Mouse (Mus musculus): ENCODE results near the gene Hmg20b. TPM values are rescaled to one million over a fixed set of nuclear protein-coding genes. Genes with fewer than 3 reads are reported as not detected.

Gene Hmg20b
- polyA plus RNA-seq, 1 experiment from 2014 or later: 39.9 TPM

DNA sequence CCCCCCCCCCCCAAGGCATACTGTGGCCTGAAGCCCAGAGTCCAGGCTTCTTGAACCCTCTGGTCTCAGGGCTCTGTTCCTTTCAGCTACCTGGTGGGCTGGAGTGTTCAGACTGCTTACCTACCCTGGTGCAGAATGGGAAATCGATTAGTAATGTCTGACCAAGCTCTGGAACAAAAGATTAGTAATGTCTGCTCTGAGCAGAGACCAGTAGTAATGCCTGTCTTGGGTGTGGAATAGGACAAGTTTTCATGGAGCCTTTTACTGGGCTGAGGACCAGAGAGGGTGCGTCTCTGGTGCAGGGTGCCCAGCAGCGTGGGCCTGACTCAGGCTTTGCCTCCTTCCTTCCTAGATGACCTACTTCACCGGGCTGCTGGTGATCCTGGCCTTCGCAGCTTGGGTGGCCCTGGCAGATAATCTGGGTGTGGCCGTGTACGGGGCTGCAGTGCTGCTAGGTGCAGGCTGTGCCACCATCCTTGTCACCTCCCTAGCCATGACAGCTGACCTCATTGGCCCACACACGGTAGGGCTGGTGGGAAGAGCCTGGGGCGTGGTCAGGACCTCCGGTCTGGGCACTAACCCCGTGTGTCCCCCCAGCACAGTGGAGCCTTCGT is 12.2 kb upstream of the Hmg20b start:
- Histone ChIP-seq H3K9ac (peak overlapping the region; percentile 62), H3K27ac (peak overlapping the region; percentile 94), H3K36me3 (peaks cover 69% of the 10 kb centered on the region), H3K4me1 (peaks cover 93% of the 10 kb centered on the region), H3K4me3 (peak overlapping the region; percentile 25), H3K4me2 (peak overlapping the region; percentile 96), H3K27me3 (replicated peaks) (no peaks in the 10 kb centered on the region), H3K9me3 (replicated peaks) (no peaks in the 10 kb centered on the region)
- WGBS (ENCODE audit: insufficient replicate concordance): 32% methylated on average over 12 of the region's 12 CpGs
- ATAC-seq: peak; percentile 87

DNA sequence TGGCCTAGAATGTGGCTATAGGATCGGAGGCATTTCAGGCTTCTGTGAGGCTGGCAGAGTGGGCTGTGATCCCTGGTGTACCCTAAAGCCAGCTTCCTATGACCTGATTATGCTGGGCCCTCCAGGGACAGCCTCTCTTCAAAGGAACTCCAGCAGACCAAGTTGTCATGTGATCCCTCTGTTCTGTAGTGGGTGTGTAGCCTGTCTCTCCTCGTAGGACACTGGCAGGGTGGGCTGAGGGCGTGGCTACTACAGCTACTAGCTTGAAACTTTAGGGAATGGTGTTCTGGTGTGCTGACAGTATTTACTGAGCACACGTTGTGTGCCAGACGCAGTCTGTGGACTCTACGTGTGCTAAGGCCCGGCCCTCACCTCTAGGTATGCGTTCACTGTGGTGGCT is 10.4 kb upstream of the Hmg20b start:
- no peaks in the 10 kb centered on the region for H3K27me3 ChIP-seq (replicated peaks)
- H3K4me2 ChIP-seq: peak overlapping the region; percentile 96
- peak overlapping the region; percentile 94 for H3K27ac ChIP-seq
- peaks cover 54% of the 10 kb centered on the region for H3K36me3 ChIP-seq
- H3K9ac ChIP-seq: peak overlapping the region; percentile 100
- H3K4me3 ChIP-seq: peak overlapping the region; percentile 8; the same call in 1 of the 2 replicates
- WGBS (ENCODE audit: insufficient replicate concordance): 66% methylated on average over 8 of the region's 8 CpGs
- no peaks in the 10 kb centered on the region for H3K9me3 ChIP-seq (replicated peaks)
- no peak for ATAC-seq
- H3K4me1 ChIP-seq: peaks cover 92% of the 10 kb centered on the region

DNA sequence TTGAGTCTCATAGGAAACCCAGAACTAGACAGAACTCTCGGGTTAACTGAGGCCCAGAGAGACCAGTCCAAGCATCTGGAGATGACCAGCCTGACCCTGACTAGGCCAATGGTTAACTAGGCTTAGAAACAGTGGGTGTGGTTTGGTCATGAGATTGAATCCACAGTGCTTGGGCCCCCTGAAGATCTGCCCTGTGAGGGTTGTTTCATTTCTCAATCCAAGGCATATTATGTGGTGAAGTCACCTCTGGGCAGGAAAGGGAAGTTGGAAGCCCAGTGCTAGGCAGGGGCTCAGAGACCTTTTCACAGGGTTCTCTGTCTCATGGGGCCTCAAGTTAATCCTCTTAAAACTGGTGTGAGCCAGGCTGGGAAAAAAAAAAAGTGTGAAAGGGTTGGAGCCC is 8.6 kb upstream of the Hmg20b start:
- Histone ChIP-seq H3K4me3 (peak overlapping the region; percentile 90), H3K27me3 (replicated peaks) (no peaks in the 10 kb centered on the region), H3K4me2 (peak overlapping the region; percentile 96), H3K36me3 (peaks cover 46% of the 10 kb centered on the region), H3K4me1 (peaks cover 90% of the 10 kb centered on the region), H3K27ac (peak overlapping the region; percentile 94), H3K9me3 (replicated peaks) (no peaks in the 10 kb centered on the region), H3K9ac (peak overlapping the region; percentile 100)
- ATAC-seq: no peak
- WGBS (ENCODE audit: insufficient replicate concordance): 43% methylated on average over 1 of the region's 1 CpGs

DNA sequence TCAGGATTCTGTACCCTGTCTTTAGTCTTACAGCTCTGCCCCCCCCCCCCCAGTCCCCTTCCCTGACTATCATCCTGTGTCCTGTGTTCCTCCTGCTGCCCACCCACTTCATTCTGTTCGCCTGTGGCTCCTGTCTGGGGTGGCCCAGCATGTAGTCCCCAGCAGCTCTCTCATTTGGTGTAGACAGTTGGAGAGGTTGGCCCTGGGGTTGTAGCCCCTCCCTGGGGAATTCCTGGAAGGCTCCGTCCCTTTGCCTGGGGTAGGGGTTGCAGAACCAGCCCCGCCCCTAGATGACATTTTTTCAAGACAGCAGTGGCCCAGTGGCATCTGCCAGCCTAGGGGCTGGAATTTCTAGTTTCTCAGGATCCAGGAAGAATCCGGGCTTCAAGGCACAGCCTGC is 7.9 kb upstream of the Hmg20b start:
- WGBS (ENCODE audit: insufficient replicate concordance): 10% methylated on average over 4 of the region's 4 CpGs
- peaks cover 40% of the 10 kb centered on the region for H3K36me3 ChIP-seq
- H3K4me1 ChIP-seq: peaks cover 83% of the 10 kb centered on the region
- peak overlapping the region; percentile 100 for H3K9ac ChIP-seq
- no peak for ATAC-seq
- no peaks in the 10 kb centered on the region for H3K27me3 ChIP-seq (replicated peaks)
- H3K4me3 ChIP-seq: peak overlapping the region; percentile 90
- peak overlapping the region; percentile 94 for H3K27ac ChIP-seq
- H3K4me2 ChIP-seq: peak overlapping the region; percentile 96
- H3K9me3 ChIP-seq (replicated peaks): no peaks in the 10 kb centered on the region

DNA sequence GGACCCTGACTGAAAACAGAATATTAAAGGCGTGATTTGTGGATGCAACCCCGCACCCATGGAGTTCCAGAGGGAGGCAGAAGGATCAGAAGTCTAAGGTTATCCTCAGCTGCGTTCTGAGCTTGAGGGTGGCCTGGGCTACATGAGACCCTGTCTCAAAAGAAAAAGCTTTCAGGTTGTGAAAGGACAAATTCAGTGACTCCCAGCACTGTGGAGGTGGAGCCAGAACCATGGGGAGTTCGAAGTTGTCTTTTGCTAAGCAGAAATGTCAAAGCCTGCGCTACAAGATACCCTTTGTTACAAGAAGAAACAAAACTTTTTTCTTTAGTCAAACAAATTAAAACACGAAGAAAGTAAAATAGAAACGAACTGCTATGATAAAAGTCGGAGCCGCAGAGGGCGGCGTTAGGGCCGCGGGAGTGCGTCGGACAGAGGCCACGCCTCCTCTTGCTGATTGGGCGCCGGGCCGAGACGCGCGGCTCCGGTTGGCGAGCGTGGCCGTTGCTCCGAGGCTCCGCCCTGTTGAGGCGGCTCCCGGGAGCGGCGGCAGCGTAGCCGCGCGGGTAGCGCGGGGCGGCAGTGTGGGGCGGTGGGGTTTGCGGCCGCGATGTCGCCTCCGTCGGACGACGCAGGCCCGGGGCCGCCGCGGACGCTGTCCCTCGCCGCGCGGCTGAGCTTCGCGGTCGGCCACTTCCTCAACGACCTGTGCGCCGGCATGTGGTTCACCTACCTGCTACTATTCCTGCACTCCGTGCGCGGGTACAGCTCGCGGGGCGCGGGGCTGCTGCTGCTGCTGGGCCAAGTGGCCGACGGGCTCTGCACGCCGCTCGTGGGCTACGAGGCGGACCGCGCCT is 6.9 kb upstream of the Hmg20b start, which contains the start of gene Mfsd12:
Mfsd12 (plus strand) TSS at position 501 of the 854 bp plus-strand sequence.
- Histone ChIP-seq H3K27ac (peak within 1 kb of the TSS; percentile 94), H3K27me3 (replicated peaks) (no peaks in the 10 kb centered on the region), H3K9ac (peak within 1 kb of the TSS; percentile 100), H3K4me1 (peaks cover 83% of the 10 kb centered on the region), H3K36me3 (peaks cover 31% of the 10 kb centered on the region), H3K4me3 (peak within 1 kb of the TSS; percentile 90), H3K9me3 (replicated peaks) (no peaks in the 10 kb centered on the region), H3K4me2 (peak within 1 kb of the TSS; percentile 96)
- peak; percentile 85 for ATAC-seq
- WGBS (ENCODE audit: insufficient replicate concordance): 2% methylated on average over 79 of the region's 79 CpGs

DNA sequence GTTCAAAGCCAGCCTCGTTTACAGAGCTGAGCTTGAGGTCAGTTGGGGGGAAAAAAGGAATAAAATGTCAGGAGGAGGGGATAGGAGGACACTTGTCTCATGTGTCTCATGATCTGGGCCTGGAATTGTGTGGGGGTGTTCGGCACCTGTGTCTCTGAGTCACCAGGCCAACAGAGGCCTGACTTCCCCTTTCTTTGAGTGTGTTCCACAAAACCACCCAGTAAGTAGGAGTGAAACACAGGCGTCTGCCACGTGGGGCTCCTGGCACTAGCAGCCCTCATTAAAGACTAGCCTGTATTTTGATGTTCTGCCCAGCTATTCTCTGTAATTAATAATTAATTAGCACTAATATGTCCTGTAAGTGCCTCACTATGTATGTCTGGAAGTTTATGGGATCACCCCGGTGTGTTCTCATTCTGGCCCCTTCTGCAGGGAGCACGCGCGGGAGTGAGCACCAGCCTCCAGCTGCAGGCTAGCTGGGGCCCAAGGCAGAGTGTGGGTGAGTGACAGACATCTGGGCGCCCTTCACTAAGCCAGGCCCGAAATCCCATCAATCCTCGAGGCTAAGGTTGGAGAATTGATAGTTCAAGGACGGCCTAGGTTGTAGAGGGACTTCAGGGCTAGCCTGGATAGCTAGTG is 6.2 kb upstream of the Hmg20b start:
- Histone ChIP-seq H3K27me3 (replicated peaks) (no peaks in the 10 kb centered on the region), H3K36me3 (peaks cover 24% of the 10 kb centered on the region), H3K4me1 (peaks cover 83% of the 10 kb centered on the region), H3K4me2 (peak overlapping the region; percentile 96), H3K27ac (peak overlapping the region; percentile 94), H3K9ac (peak overlapping the region; percentile 61), H3K4me3 (peak overlapping the region; percentile 90), H3K9me3 (replicated peaks) (no peaks in the 10 kb centered on the region)
- 33% methylated on average over 12 of the region's 12 CpGs for whole genome bisulfite sequencing (ENCODE audit: insufficient replicate concordance)
- no peak for ATAC-seq

DNA sequence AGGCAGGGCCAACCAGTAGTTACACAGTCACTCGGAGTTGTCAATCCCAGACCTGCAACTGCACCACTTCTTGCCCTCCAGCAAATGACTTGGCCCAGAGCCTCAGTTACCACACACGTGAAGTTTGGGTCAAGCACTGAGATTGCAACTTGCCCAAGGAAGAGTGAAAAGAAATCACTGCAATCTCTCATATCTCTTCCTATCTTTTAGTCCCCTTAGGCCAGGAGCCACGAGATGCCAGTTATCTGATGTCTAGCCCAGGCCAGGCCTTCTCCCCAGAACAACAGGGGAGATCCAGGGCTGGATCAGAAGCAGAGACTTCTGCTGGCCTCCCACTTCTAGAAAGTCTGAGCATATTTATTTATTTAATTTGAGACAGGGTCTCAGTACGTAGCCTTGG is 5.3 kb upstream of the Hmg20b start:
- Histone ChIP-seq H3K27me3 (replicated peaks) (no peaks in the 10 kb centered on the region), H3K4me3 (no peak overlapping the region), H3K27ac (peak overlapping the region; percentile 94; the same call in 1 of the 2 replicates), H3K4me2 (no peak overlapping the region), H3K4me1 (peaks cover 80% of the 10 kb centered on the region), H3K36me3 (peaks cover 15% of the 10 kb centered on the region), H3K9ac (no peak overlapping the region), H3K9me3 (replicated peaks) (no peaks in the 10 kb centered on the region)
- ATAC-seq: no peak
- WGBS (ENCODE audit: insufficient replicate concordance): 57% methylated on average over 4 of the region's 4 CpGs

DNA sequence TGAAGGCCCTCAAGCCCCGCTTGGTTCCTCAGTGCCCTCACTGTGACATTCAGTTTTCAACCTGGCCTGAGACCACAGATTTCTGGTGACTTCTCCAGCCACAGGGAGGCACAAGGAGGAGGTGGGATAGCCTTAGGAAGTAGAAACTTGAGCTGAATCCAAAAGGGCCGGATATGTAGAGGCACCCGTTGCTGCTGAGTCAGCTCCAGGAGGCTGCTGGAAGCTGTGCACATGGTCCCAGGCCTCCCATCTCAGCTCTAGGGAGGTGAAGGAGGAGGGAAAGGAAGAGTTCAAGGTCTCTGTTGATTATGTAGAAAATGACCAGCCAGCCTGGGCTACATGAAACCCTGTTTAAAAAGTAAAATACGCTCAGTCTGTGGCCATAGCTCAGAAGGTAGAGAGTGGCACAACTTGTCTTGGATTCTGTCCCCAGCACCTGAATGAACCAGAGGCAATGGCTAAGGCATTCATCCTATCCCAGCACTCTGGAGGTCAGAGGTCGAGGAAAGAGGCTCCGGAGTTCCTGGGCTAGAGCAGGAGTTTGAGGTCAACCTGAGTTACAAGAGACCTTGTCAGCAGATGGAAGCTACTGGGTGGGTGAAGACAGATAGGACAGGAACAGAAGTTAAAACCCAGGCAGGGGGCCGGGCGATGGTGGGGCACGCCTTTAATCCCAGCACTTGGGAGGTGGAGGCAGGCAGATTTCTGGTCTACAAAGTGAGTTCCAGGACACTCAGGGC is 4.6 kb upstream of the Hmg20b start:
- no peak for ATAC-seq
- WGBS (ENCODE audit: insufficient replicate concordance): 63% methylated on average over 9 of the region's 9 CpGs
- Histone ChIP-seq H3K4me1 (peaks cover 74% of the 10 kb centered on the region), H3K4me3 (no peak overlapping the region), H3K27me3 (replicated peaks) (no peaks in the 10 kb centered on the region), H3K9me3 (replicated peaks) (no peaks in the 10 kb centered on the region), H3K27ac (0 out of 2 replicates have a peak overlapping the region, but pooled peaks have one; percentile 32), H3K4me2 (no peak overlapping the region), H3K36me3 (peaks cover 8% of the 10 kb centered on the region), H3K9ac (no peak overlapping the region)

DNA sequence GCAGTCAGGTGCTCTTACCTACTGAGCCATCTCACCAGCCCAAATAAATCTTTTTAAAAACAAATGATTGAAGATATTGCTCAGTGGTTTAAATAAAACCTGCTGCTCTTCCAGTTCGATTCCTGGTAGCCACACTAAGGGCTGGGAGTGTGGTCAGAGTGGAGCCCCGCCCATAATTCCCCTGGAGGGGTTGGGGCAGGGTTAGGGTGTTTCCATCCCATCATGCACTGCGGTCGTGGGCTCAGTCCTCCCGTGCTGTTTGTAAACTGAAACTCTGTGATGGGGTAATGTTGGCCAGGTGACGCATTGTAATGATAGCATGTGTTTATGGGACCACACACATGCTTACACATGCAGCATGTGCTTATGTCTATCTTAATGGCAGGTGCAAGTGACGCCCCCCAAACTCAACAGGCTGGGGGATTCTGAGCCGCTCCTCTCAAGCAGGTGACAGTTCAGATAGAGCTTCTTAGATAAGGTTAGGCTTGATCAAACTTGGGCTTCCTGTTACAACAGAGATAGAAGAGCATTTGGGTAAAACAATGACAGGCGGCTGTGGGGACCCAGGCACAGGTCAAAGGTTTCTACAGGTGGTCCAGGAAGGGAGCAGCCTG is 1.5 kb upstream of the Hmg20b start:
- WGBS (ENCODE audit: insufficient replicate concordance): 3% methylated on average over 9 of the region's 9 CpGs
- peaks cover 82% of the 10 kb centered on the region for H3K4me1 ChIP-seq
- ATAC-seq: peak; percentile 26
- H3K4me2 ChIP-seq: peak overlapping the region; percentile 76
- H3K27ac ChIP-seq: peak overlapping the region; percentile 91
- no peaks in the 10 kb centered on the region for H3K9me3 ChIP-seq (replicated peaks)
- H3K9ac ChIP-seq: peak overlapping the region; percentile 71
- H3K27me3 ChIP-seq (replicated peaks): no peaks in the 10 kb centered on the region
- H3K36me3 ChIP-seq: peaks cover 19% of the 10 kb centered on the region
- peak overlapping the region; percentile 83 for H3K4me3 ChIP-seq

DNA sequence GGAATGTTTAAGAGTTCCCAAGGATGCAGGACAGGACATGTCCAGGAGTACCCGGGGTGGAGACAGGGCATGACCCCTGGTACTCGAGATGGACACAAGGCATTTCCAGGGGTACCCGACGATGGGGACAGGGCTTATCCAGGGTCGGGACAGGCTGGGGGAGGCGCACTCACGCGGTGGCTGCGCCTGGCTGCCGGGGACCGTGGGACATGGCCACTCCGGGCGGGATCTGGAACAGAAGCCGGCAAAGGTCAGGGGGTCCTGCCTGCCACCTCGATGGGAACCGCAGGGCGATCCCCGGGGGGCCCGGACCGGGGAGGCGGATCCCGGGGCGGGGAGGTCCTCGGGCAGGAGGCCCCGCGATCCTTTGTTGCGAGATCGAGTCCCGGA is 324 bp downstream of the Hmg20b start:
- WGBS (ENCODE audit: insufficient replicate concordance): under 1% methylated on average over 29 of the region's 29 CpGs
- peak overlapping the region; percentile 95 for H3K4me2 ChIP-seq
- H3K36me3 ChIP-seq: peaks cover 19% of the 10 kb centered on the region
- H3K27ac ChIP-seq: peak overlapping the region; percentile 90
- H3K9ac ChIP-seq: peak overlapping the region; percentile 91
- no peak; the same call in 1 of the 2 replicates for ATAC-seq
- peaks cover 15% of the 10 kb centered on the region for H3K27me3 ChIP-seq (replicated peaks)
- peak overlapping the region; percentile 83 for H3K4me3 ChIP-seq
- peaks cover 78% of the 10 kb centered on the region for H3K4me1 ChIP-seq
- H3K9me3 ChIP-seq (replicated peaks): no peaks in the 10 kb centered on the region

DNA sequence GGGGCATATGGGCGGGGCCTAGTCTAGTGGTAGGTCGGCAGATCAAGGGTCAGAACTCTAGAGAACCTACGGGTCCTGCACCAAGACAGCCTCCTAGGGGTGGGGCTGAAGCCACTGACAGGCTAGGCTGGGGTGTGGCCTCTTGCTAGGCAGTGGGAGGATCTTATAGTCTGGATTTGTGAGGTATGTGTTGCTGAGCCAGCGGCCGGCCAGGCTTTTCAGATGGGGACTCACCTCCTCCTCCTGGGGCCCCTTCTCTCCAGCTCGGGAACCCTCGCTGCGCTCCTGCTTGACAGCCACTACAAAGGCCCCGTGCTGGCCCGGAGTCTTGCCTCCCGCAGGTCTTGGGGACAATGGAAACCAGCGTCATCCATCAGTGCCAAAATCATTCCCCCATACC is 1.1 kb downstream of the Hmg20b start:
- H3K4me1 ChIP-seq: peaks cover 70% of the 10 kb centered on the region
- H3K27me3 ChIP-seq (replicated peaks): peaks cover 23% of the 10 kb centered on the region
- H3K4me2 ChIP-seq: peak overlapping the region; percentile 95
- H3K36me3 ChIP-seq: peaks cover 19% of the 10 kb centered on the region
- H3K4me3 ChIP-seq: peak overlapping the region; percentile 83
- ATAC-seq: peak; percentile 50
- 5% methylated on average over 12 of the region's 12 CpGs for WGBS (ENCODE audit: insufficient replicate concordance)
- H3K27ac ChIP-seq: peak overlapping the region; percentile 90
- H3K9ac ChIP-seq: peak overlapping the region; percentile 91
- H3K9me3 ChIP-seq (replicated peaks): no peaks in the 10 kb centered on the region
